Mouse (Mus musculus): ENCODE results near the gene Spock2. TPM values are rescaled to one million over a fixed set of nuclear protein-coding genes. Genes with fewer than 3 reads are reported as not detected.

The Spock2 gene
- total and polyA plus RNA-seq, 2 experiments from 2014 or later: 117 to 275 TPM

DNA sequence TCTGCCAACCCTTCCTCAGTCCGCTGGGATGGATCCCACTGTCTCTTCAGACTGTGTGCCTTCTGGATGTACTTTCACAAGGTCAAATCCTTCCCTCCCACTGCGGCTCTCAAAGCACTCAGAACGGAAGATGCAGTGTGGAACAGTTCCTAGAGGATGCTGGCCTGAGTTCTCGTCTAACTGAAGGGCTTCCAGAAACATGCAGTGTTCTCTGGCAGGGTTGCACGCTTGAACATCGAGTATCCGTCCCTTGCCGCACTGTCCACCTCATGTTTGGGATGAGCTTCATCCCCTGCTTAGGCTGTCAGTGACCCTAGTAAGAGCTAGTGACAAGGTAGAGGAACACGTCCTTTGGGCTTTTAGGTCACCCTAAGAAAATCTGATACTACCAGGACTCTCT is 8.9 kb upstream of the Spock2 start:
- Histone ChIP-seq H3K27ac (ENCODE audit: low read depth, low read length) (no peak overlapping the region), H3K4me3 (ENCODE audit: low read depth, low read length) (no peak overlapping the region), H3K9ac (replicated peaks; ENCODE audit: low read length, poor library complexity, severe bottlenecking) (no peak overlapping the region), H3K27me3 (ENCODE audit: insufficient read depth, low read length) (no peaks in the 10 kb centered on the region), H3K4me2 (ENCODE audit: low read depth, low read length, poor library complexity, severe bottlenecking) (no peak overlapping the region), H3K9me3 (ENCODE audit: low read length) (no peaks in the 10 kb centered on the region), H3K36me3 (ENCODE audit: insufficient read depth, low read length) (no peaks in the 10 kb centered on the region; the same call in 1 of the 2 replicates), H3K4me1 (ENCODE audit: insufficient read depth, low read length) (no peaks in the 10 kb centered on the region)
- ATAC-seq (ENCODE audit: low FRiP score) (no peak), DNase-seq (ENCODE audit: low spot score) (no peak)
- 91% methylated on average over 9 of the region's 9 CpGs for WGBS
- TF ChIP-seq CTCF (IDR thresholded peaks at IDR 0.05): no peak

DNA sequence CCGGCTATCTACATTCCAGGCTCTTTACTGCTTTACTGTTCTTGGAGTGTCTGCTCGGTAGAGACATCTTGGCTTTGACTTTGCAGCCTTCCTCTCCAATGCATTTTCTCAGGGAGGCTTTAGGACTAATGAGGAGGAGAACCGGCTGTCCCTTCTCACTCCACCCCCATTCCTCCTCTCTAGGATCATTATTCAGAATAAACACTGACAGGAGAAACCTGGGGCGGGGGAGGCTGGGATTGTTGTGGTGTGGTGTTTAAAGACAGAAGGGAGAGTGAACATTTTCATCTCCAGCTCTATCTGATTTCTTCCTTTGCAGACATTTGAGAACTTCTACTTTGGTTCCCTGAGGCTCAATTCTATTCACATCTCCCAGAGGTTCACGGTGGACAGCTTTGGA is 8.2 kb upstream of the Spock2 start:
- Histone ChIP-seq H3K9me3 (ENCODE audit: low read length) (no peaks in the 10 kb centered on the region), H3K4me1 (ENCODE audit: insufficient read depth, low read length) (no peaks in the 10 kb centered on the region), H3K27ac (ENCODE audit: low read depth, low read length) (no peak overlapping the region), H3K9ac (replicated peaks; ENCODE audit: low read length, poor library complexity, severe bottlenecking) (no peak overlapping the region), H3K4me3 (ENCODE audit: low read depth, low read length) (no peak overlapping the region), H3K4me2 (ENCODE audit: low read depth, low read length, poor library complexity, severe bottlenecking) (no peak overlapping the region), H3K27me3 (ENCODE audit: insufficient read depth, low read length) (no peaks in the 10 kb centered on the region), H3K36me3 (ENCODE audit: insufficient read depth, low read length) (no peaks in the 10 kb centered on the region; the same call in 1 of the 2 replicates)
- DNase-seq (ENCODE audit: low spot score) (no peak), ATAC-seq (ENCODE audit: low FRiP score) (no peak)
- TF ChIP-seq CTCF (IDR thresholded peaks at IDR 0.05): no peak
- 89% methylated on average over 5 of the region's 5 CpGs for WGBS

DNA sequence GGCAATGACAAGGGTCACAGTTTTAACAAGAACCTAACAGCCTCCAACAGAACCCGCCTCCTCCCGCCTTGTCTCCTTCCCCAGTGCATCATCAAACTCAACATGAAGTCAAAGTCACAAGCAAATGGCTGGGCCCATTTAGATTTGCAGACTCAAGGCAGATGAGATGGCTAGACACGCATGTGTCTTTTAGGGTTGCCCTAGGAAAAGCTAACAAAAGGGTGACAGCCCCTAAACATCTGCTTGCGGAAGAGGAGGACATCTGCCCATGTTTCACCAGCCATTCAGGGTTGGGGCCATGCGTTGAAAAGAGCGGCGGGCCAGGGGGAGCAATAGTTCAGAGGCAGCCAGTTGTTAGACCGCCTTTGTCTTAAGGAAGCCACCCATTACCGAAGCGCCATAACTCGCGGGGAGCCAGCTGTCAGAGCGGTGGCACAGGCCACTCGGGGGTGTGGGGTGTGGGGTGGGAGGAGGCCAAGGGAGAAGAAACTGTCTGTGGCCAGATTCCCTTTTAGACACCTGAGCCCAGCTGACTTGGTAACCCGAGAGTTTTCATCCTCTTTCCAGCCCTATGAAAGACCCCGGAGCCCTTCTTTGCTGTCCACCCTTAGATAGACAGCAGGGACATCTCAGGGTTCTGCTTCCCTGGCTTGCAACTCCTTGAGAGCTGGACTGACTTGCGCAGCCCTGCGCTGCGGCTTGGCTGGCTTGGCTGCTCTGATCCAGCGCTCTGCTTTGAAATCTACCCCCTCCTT is 451 bp upstream of the Spock2 start:
- peak overlapping the region; percentile 98 for H3K27ac ChIP-seq (ENCODE audit: low read depth, low read length)
- DNase-seq (ENCODE audit: low spot score): no peak
- peak overlapping the region; percentile 79 for H3K4me3 ChIP-seq (ENCODE audit: low read depth, low read length)
- H3K9me3 ChIP-seq (ENCODE audit: low read length): no peaks in the 10 kb centered on the region
- H3K4me2 ChIP-seq (ENCODE audit: low read depth, low read length, poor library complexity, severe bottlenecking): peak overlapping the region; percentile 94
- H3K9ac ChIP-seq (replicated peaks; ENCODE audit: low read length, poor library complexity, severe bottlenecking): peak overlapping the region; percentile 99
- no peaks in the 10 kb centered on the region for H3K27me3 ChIP-seq (ENCODE audit: insufficient read depth, low read length)
- peak; percentile 14; the same call in 1 of the 2 replicates for ATAC-seq (ENCODE audit: low FRiP score)
- H3K4me1 ChIP-seq (ENCODE audit: insufficient read depth, low read length): peaks cover 24% of the 10 kb centered on the region
- no peaks in the 10 kb centered on the region for H3K36me3 ChIP-seq (ENCODE audit: insufficient read depth, low read length)
- WGBS: 13% methylated on average over 20 of the region's 20 CpGs
- TF ChIP-seq CTCF (IDR thresholded peaks at IDR 0.05): no peak

GRCm38 (mm10) chr10:60106531-60107186 is 640 bp downstream of the Spock2 start:
- H3K4me1 ChIP-seq (ENCODE audit: insufficient read depth, low read length): peaks cover 30% of the 10 kb centered on the region
- H3K9ac ChIP-seq (replicated peaks; ENCODE audit: low read length, poor library complexity, severe bottlenecking): peak overlapping the region; percentile 99
- under 1% methylated on average over 51 of the region's 57 CpGs for WGBS
- ATAC-seq (ENCODE audit: low FRiP score): peak; percentile 79
- peak; percentile 71 for DNase-seq (ENCODE audit: low spot score)
- no peaks in the 10 kb centered on the region for H3K27me3 ChIP-seq (ENCODE audit: insufficient read depth, low read length)
- peak overlapping the region; percentile 79 for H3K4me3 ChIP-seq (ENCODE audit: low read depth, low read length)
- no peaks in the 10 kb centered on the region for H3K9me3 ChIP-seq (ENCODE audit: low read length)
- TF ChIP-seq CTCF (IDR thresholded peaks at IDR 0.05): peak; percentile 55
- H3K4me2 ChIP-seq (ENCODE audit: low read depth, low read length, poor library complexity, severe bottlenecking): peak overlapping the region; percentile 94
- peak overlapping the region; percentile 98 for H3K27ac ChIP-seq (ENCODE audit: low read depth, low read length)
- 0 out of 2 replicates have a peak, but pooled peaks cover 2% of the 10 kb centered on the region for H3K36me3 ChIP-seq (ENCODE audit: insufficient read depth, low read length)

DNA sequence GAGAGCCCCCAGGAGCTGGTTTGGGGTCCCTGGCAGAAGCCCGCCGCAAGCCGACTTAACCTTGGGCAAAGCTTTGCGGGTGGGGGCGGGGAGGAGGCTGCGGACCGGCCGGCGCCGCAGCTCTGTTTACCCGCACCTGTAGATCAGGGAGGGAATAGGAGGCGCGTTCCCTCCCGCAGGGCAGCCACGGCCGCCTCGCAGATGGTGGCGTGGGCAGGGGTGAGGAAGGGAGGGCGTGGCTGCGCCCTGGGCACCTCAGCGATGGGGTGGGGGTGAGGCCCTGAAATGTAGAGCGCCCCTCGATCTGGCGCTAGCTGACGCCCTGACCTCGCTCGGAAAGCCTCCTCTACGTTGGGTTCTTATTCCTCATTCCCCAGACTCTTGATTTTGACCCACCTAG is 1.4 kb downstream of the Spock2 start:
- Histone ChIP-seq H3K4me3 (ENCODE audit: low read depth, low read length) (peak overlapping the region; percentile 79), H3K27ac (ENCODE audit: low read depth, low read length) (peak overlapping the region; percentile 98), H3K9ac (replicated peaks; ENCODE audit: low read length, poor library complexity, severe bottlenecking) (peak overlapping the region; percentile 99), H3K4me2 (ENCODE audit: low read depth, low read length, poor library complexity, severe bottlenecking) (peak overlapping the region; percentile 94), H3K9me3 (ENCODE audit: low read length) (no peaks in the 10 kb centered on the region), H3K27me3 (ENCODE audit: insufficient read depth, low read length) (no peaks in the 10 kb centered on the region), H3K4me1 (ENCODE audit: insufficient read depth, low read length) (peaks cover 30% of the 10 kb centered on the region), H3K36me3 (ENCODE audit: insufficient read depth, low read length) (0 out of 2 replicates have a peak, but pooled peaks cover 2% of the 10 kb centered on the region)
- DNase-seq (ENCODE audit: low spot score): peak; percentile 37
- no peak for TF ChIP-seq CTCF (IDR thresholded peaks at IDR 0.05)
- 0 out of 2 replicates have a peak, but pooled peaks have one; percentile 1 for ATAC-seq (ENCODE audit: low FRiP score)
- WGBS: 2% methylated on average over 28 of the region's 28 CpGs

Measured in midbrain, postnatal 0 days (tissue).